Mouse (Mus musculus): Measurements from ENCODE around the gene Bckdha. TPM values are rescaled to one million over a fixed set of nuclear protein-coding genes. Genes with fewer than 3 reads are reported as not detected.

Gene Bckdha
- polyA plus RNA-seq, 1 experiment from 2014 or later, result 57.5 TPM

GRCm38 (mm10) chr7:25680514-25681258 is 21.9 kb upstream of the Bckdha start, which contains the start of gene B9d2:
Gene B9d2, plus strand, starts transcription at chr7:25680780.
- H3K36me3 ChIP-seq, result no peaks in the 10 kb centered on the region
- under 1% methylated on average over 46 of the region's 46 CpGs for WGBS

GRCm38 (mm10) chr7:25679971-25680370 is 21.2 kb upstream of the Bckdha start:
- Histone ChIP-seq H3K4me2 (peak overlapping the region; percentile 59), H3K9me3 (no peaks in the 10 kb centered on the region), H3K9ac (replicated peaks) (no peak overlapping the region), H3K27me3 (peaks cover 41% of the 10 kb centered on the region), H3K27ac (0 out of 2 replicates have a peak overlapping the region, but pooled peaks have one; percentile 94), H3K36me3 (no peaks in the 10 kb centered on the region), H3K4me3 (replicated peaks) (peak overlapping the region; percentile 61), H3K4me1 (replicated peaks) (peaks cover 9% of the 10 kb centered on the region)
- no peak for ATAC-seq (ENCODE audit: insufficient number of reproducible peaks, insufficient read depth, low FRiP score, low TSS enrichment, low read depth)
- WGBS, result 14% methylated on average over 6 of the region's 6 CpGs

More at GRCm38 (mm10) chr7:25680514-25681258, 21.9 kb upstream of the Bckdha start, which contains the start of gene B9d2:
- peak; percentile 93 for ATAC-seq (ENCODE audit: insufficient number of reproducible peaks, insufficient read depth, low FRiP score, low TSS enrichment, low read depth)
- Histone ChIP-seq H3K9me3 (no peaks in the 10 kb centered on the region), H3K4me2 (peak within 1 kb of the TSS; percentile 59), H3K4me1 (replicated peaks) (peaks cover 4% of the 10 kb centered on the region; the same call in 1 of the 2 replicates), H3K27ac (peak within 1 kb of the TSS; percentile 94), H3K9ac (replicated peaks) (peak within 1 kb of the TSS; percentile 60; the same call in 1 of the 2 replicates), H3K4me3 (replicated peaks) (peak within 1 kb of the TSS; percentile 61), H3K27me3 (peaks cover 41% of the 10 kb centered on the region)

- ATAC-seq (ENCODE audit: insufficient number of reproducible peaks, insufficient read depth, low FRiP score, low TSS enrichment, low read depth), result no peak
- H3K27me3 ChIP-seq, result peaks cover 63% of the 10 kb centered on the region
- 89% methylated on average over 7 of the region's 7 CpGs for WGBS
- H3K4me2 ChIP-seq, result no peak overlapping the region
- H3K36me3 ChIP-seq, result no peaks in the 10 kb centered on the region
- H3K9me3 ChIP-seq, result no peaks in the 10 kb centered on the region
- H3K9ac ChIP-seq (replicated peaks), result no peak overlapping the region
- H3K27ac ChIP-seq, result no peak overlapping the region
- H3K4me3 ChIP-seq (replicated peaks), result no peak overlapping the region
- peaks cover 16% of the 10 kb centered on the region for H3K4me1 ChIP-seq (replicated peaks)
Measured at GRCm38 (mm10) chr7:25677013-25677412, 18.2 kb upstream of the Bckdha start.

GRCm38 (mm10) chr7:25676085-25676781 is 17.5 kb upstream of the Bckdha start:
- WGBS, result 76% methylated on average over 15 of the region's 15 CpGs
- no peak overlapping the region for H3K4me2 ChIP-seq
- H3K9ac ChIP-seq (replicated peaks), result no peak overlapping the region
- H3K4me3 ChIP-seq (replicated peaks), result no peak overlapping the region
- no peak for ATAC-seq (ENCODE audit: insufficient number of reproducible peaks, insufficient read depth, low FRiP score, low TSS enrichment, low read depth)
- peaks cover 63% of the 10 kb centered on the region for H3K27me3 ChIP-seq
- H3K27ac ChIP-seq, result no peak overlapping the region
- peaks cover 12% of the 10 kb centered on the region for H3K4me1 ChIP-seq (replicated peaks)
- H3K36me3 ChIP-seq, result no peaks in the 10 kb centered on the region
- no peaks in the 10 kb centered on the region for H3K9me3 ChIP-seq

GRCm38 (mm10) chr7:25675405-25675804 is 16.6 kb upstream of the Bckdha start:
- H3K4me2 ChIP-seq, result peak overlapping the region; percentile 58
- H3K9me3 ChIP-seq, result no peaks in the 10 kb centered on the region
- H3K9ac ChIP-seq (replicated peaks), result no peak overlapping the region
- peaks cover 11% of the 10 kb centered on the region for H3K4me1 ChIP-seq (replicated peaks)
- H3K27ac ChIP-seq, result no peak overlapping the region
- H3K36me3 ChIP-seq, result no peaks in the 10 kb centered on the region
- H3K27me3 ChIP-seq, result peaks cover 63% of the 10 kb centered on the region
- 45% methylated on average over 6 of the region's 6 CpGs for WGBS
- peak overlapping the region; percentile 35; the same call in 1 of the 2 replicates for H3K4me3 ChIP-seq (replicated peaks)
- ATAC-seq (ENCODE audit: insufficient number of reproducible peaks, insufficient read depth, low FRiP score, low TSS enrichment, low read depth), result no peak

- ATAC-seq (ENCODE audit: insufficient number of reproducible peaks, insufficient read depth, low FRiP score, low TSS enrichment, low read depth), result no peak
- peaks cover 11% of the 10 kb centered on the region for H3K4me1 ChIP-seq (replicated peaks)
- peak within 1 kb of the TSS; percentile 40; the same call in 1 of the 2 replicates for H3K9ac ChIP-seq (replicated peaks)
- peak within 1 kb of the TSS; percentile 58 for H3K4me2 ChIP-seq
- peaks cover 63% of the 10 kb centered on the region for H3K27me3 ChIP-seq
- no peaks in the 10 kb centered on the region for H3K9me3 ChIP-seq
- WGBS, result 3% methylated on average over 29 of the region's 29 CpGs
- no peak within 1 kb of the TSS for H3K27ac ChIP-seq
- no peaks in the 10 kb centered on the region for H3K36me3 ChIP-seq
- H3K4me3 ChIP-seq (replicated peaks), result peak within 1 kb of the TSS; percentile 35
Measured at GRCm38 (mm10) chr7:25674719-25675300, 16.0 kb upstream of the Bckdha start, which contains the start of gene Tmem91. Gene Tmem91, minus strand, starts transcription at chr7:25675166.

GRCm38 (mm10) chr7:25674297-25674696 is 15.5 kb upstream of the Bckdha start:
- H3K4me1 ChIP-seq (replicated peaks), result peaks cover 11% of the 10 kb centered on the region
- peak overlapping the region; percentile 40; the same call in 1 of the 2 replicates for H3K9ac ChIP-seq (replicated peaks)
- peak overlapping the region; percentile 35 for H3K4me3 ChIP-seq (replicated peaks)
- peaks cover 4% of the 10 kb centered on the region for H3K36me3 ChIP-seq
- no peak overlapping the region for H3K27ac ChIP-seq
- 25% methylated on average over 9 of the region's 9 CpGs for WGBS
- H3K9me3 ChIP-seq, result no peaks in the 10 kb centered on the region
- H3K4me2 ChIP-seq, result peak overlapping the region; percentile 58
- no peak for ATAC-seq (ENCODE audit: insufficient number of reproducible peaks, insufficient read depth, low FRiP score, low TSS enrichment, low read depth)
- H3K27me3 ChIP-seq, result peaks cover 60% of the 10 kb centered on the region

GRCm38 (mm10) chr7:25672442-25672841 is 13.7 kb upstream of the Bckdha start:
- Histone ChIP-seq H3K27me3 (peaks cover 48% of the 10 kb centered on the region), H3K4me3 (replicated peaks) (no peak overlapping the region), H3K9me3 (no peaks in the 10 kb centered on the region), H3K4me1 (replicated peaks) (peaks cover 11% of the 10 kb centered on the region), H3K4me2 (no peak overlapping the region), H3K36me3 (peaks cover 23% of the 10 kb centered on the region), H3K27ac (no peak overlapping the region), H3K9ac (replicated peaks) (no peak overlapping the region)
- ATAC-seq (ENCODE audit: insufficient number of reproducible peaks, insufficient read depth, low FRiP score, low TSS enrichment, low read depth), result no peak
- WGBS, result 48% methylated on average over 4 of the region's 4 CpGs

GRCm38 (mm10) chr7:25671686-25672085 is 12.9 kb upstream of the Bckdha start:
- Histone ChIP-seq H3K4me2 (no peak overlapping the region), H3K4me1 (replicated peaks) (peaks cover 11% of the 10 kb centered on the region), H3K36me3 (peaks cover 30% of the 10 kb centered on the region), H3K27ac (no peak overlapping the region), H3K27me3 (peaks cover 44% of the 10 kb centered on the region), H3K4me3 (replicated peaks) (no peak overlapping the region), H3K9me3 (no peaks in the 10 kb centered on the region), H3K9ac (replicated peaks) (no peak overlapping the region)
- no peak for ATAC-seq (ENCODE audit: insufficient number of reproducible peaks, insufficient read depth, low FRiP score, low TSS enrichment, low read depth)
- 78% methylated on average over 2 of the region's 2 CpGs for WGBS

- Histone ChIP-seq H3K4me1 (replicated peaks) (peaks cover 8% of the 10 kb centered on the region), H3K9ac (replicated peaks) (no peak overlapping the region), H3K4me3 (replicated peaks) (no peak overlapping the region), H3K27me3 (peaks cover 28% of the 10 kb centered on the region), H3K27ac (no peak overlapping the region), H3K9me3 (no peaks in the 10 kb centered on the region), H3K36me3 (peaks cover 44% of the 10 kb centered on the region), H3K4me2 (no peak overlapping the region)
- no peak for ATAC-seq (ENCODE audit: insufficient number of reproducible peaks, insufficient read depth, low FRiP score, low TSS enrichment, low read depth)
- WGBS, result 90% methylated on average over 4 of the region's 4 CpGs
Measured at GRCm38 (mm10) chr7:25670096-25670495, 11.3 kb upstream of the Bckdha start.

- Histone ChIP-seq H3K27me3 (peaks cover 23% of the 10 kb centered on the region), H3K4me2 (no peak overlapping the region), H3K9ac (replicated peaks) (no peak overlapping the region), H3K36me3 (peaks cover 49% of the 10 kb centered on the region), H3K9me3 (no peaks in the 10 kb centered on the region), H3K4me3 (replicated peaks) (no peak overlapping the region), H3K27ac (no peak overlapping the region), H3K4me1 (replicated peaks) (peaks cover 3% of the 10 kb centered on the region)
- 82% methylated on average over 9 of the region's 9 CpGs for WGBS
- ATAC-seq (ENCODE audit: insufficient number of reproducible peaks, insufficient read depth, low FRiP score, low TSS enrichment, low read depth), result no peak
Measured at GRCm38 (mm10) chr7:25669631-25670030, 10.8 kb upstream of the Bckdha start.
